Comparison of ENCODE assay signal across 9 mouse cellular contexts in the genomic region with DNA sequence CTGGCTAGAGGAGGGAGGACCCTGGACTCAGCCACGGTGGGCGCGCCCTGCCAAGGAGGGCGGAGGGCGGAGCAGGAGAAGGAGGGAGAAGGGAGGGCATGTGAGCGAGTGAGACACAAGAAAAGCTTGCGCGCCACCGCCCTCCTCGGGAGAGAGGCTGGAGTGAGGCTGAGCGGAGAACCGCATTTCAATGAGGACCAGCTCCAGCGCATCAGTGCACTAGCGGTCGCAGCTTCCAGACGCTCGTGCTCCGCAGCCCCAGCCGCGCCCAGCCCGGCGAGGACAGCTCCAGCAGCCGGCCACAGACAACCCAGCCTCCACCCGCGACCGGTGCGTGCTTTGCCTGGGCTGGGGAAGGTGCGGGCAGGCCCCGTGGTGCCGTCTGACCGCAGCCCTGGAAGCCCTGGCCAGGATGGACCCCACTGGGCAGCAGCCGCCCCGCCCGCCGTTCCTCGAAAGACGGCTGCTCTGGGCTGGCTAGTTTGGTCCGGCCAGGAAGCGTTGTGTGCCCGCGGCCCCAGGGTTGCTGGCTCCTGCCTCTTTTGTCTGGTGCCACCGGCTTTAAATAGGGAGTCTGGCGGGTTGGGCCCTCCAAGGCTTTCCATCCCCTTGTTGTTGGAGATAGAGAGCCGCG. TPM values are rescaled to one million over a fixed set of nuclear protein-coding genes. Genes with fewer than 3 reads are reported as not detected.
DNase-seq lines count a peak whose midpoint lies in the region; ATAC-seq and TF ChIP-seq lines count a peak whose summit lies in the region.
"Had no signal": no experiment of that assay in that cellular context is flagged by ENCODE, and none has a peak within 500 bp of the region (broad histone marks: within the 10 kb centered on the region; RNA-seq: fewer than 3 reads in every experiment).

No protein-coding gene starts in this region.

- H3K4me3 ChIP-seq in forebrain, embryonic 10.5 days = peak overlapping the region; percentile 77
- H3K4me3 ChIP-seq in heart, embryonic 12.5 days = peak overlapping the region; percentile 63
- H3K4me3 ChIP-seq in kidney, postnatal 0 days (replicated peaks; ENCODE audit: low read depth, low read length) = peak overlapping the region; percentile 41
- peak overlapping the region; percentile 8; the same call in 1 of the 2 replicates for H3K4me3 ChIP-seq in liver, adult 2 months (ENCODE audit: insufficient read depth, low read depth, low read length)
- peak overlapping the region; percentile 93 for H3K4me3 ChIP-seq in neural tube, embryonic 13.5 days

- H3K27ac ChIP-seq in forebrain, embryonic 10.5 days = peak overlapping the region; percentile 94
- H3K27ac ChIP-seq in heart, embryonic 12.5 days (ENCODE audit: poor library complexity, severe bottlenecking) = no peak overlapping the region
- H3K27ac ChIP-seq in kidney, postnatal 0 days = no peak overlapping the region
- no peak overlapping the region for H3K27ac ChIP-seq in liver, adult 2 months (replicated peaks; ENCODE audit: insufficient read depth, low read depth, low read length)
- peak overlapping the region; percentile 99 for H3K27ac ChIP-seq in neural tube, embryonic 13.5 days (replicated peaks)
- H3K27ac ChIP-seq: macrophage had no signal

- peaks cover 7% of the 10 kb centered on the region for H3K36me3 ChIP-seq in forebrain, embryonic 10.5 days (replicated peaks)
- no peaks in the 10 kb centered on the region for H3K36me3 ChIP-seq in heart, embryonic 12.5 days
- no peaks in the 10 kb centered on the region; the same call in 1 of the 2 replicates for H3K36me3 ChIP-seq in kidney, postnatal 0 days (ENCODE audit: insufficient read depth, low read length)
- H3K36me3 ChIP-seq in liver, adult 2 months (ENCODE audit: control insufficient read depth, insufficient read depth, low read length) = no peaks in the 10 kb centered on the region
- H3K36me3 ChIP-seq in neural tube, embryonic 13.5 days = peaks cover 7% of the 10 kb centered on the region

- peaks cover 26% of the 10 kb centered on the region for H3K27me3 ChIP-seq in forebrain, embryonic 10.5 days (ENCODE audit: poor library complexity, severe bottlenecking)
- H3K27me3 ChIP-seq in heart, embryonic 12.5 days (replicated peaks) = peaks cover 27% of the 10 kb centered on the region
- H3K27me3 ChIP-seq in kidney, postnatal 0 days (ENCODE audit: insufficient read depth, low read length) = no peaks in the 10 kb centered on the region
- peaks cover 6% of the 10 kb centered on the region; the same call in 1 of the 2 replicates for H3K27me3 ChIP-seq in liver, adult 2 months (ENCODE audit: control insufficient read depth, insufficient read depth, low read length)
- no peaks in the 10 kb centered on the region for H3K27me3 ChIP-seq in neural tube, embryonic 13.5 days

- no peaks in the 10 kb centered on the region for H3K9me3 ChIP-seq in forebrain, embryonic 10.5 days
- H3K9me3 ChIP-seq in heart, embryonic 12.5 days (replicated peaks) = no peaks in the 10 kb centered on the region
- H3K9me3 ChIP-seq in kidney, postnatal 0 days (replicated peaks; ENCODE audit: low read length) = no peaks in the 10 kb centered on the region
- H3K9me3 ChIP-seq in neural tube, embryonic 13.5 days = no peaks in the 10 kb centered on the region

- H3K4me2 ChIP-seq in heart, embryonic 12.5 days = peak overlapping the region; percentile 97
- peak overlapping the region; percentile 57 for H3K4me2 ChIP-seq in kidney, postnatal 0 days (ENCODE audit: low read length)
- peak overlapping the region; percentile 60 for H3K4me2 ChIP-seq in neural tube, embryonic 13.5 days

- DNase-seq in adrenal gland, adult 18-20 months (ENCODE audit: low spot score in 2 of 2) = peak; percentile 20 to 33
- DNase-seq in adrenal gland, adult 8-10 months = no peak
- DNase-seq in forebrain, embryonic 10.5 days (ENCODE audit: extremely low spot score, low spot score) = peak; percentile 82
- DNase-seq in kidney, postnatal 0 days (ENCODE audit: low spot score) = peak; percentile 90
- DNase-seq in liver, adult 2 months (ENCODE audit: extremely low read depth, low read depth, low spot score) = no peak
- peak; percentile 76 for DNase-seq in urinary bladder, postnatal 14 days (ENCODE audit: low spot score)

- under 1% methylated on average over 42 of the region's 45 CpGs for whole genome bisulfite sequencing in forebrain, embryonic 10.5 days
- WGBS in heart, embryonic 12.5 days = under 1% methylated on average over 39 of the region's 45 CpGs
- under 1% methylated on average over 44 of the region's 45 CpGs for WGBS in kidney, postnatal 0 days
- 2% methylated on average over 45 of the region's 45 CpGs for WGBS in liver, adult 2 months
- under 1% methylated on average over 44 of the region's 45 CpGs for WGBS in neural tube, embryonic 13.5 days

- no peak for TF ChIP-seq POLR2A in liver, adult 2 months (IDR thresholded peaks at IDR 0.05; ENCODE audit: extremely low read depth, insufficient read depth, low read length)

- peak overlapping the region; percentile 69 for H3K9ac ChIP-seq in heart, embryonic 12.5 days
- peak overlapping the region; percentile 25 for H3K9ac ChIP-seq in kidney, postnatal 0 days (ENCODE audit: low read depth, low read length)
- H3K9ac ChIP-seq in liver, adult 2 months (ENCODE audit: low read depth, low read length) = no peak overlapping the region; the same call in 1 of the 2 replicates
- H3K9ac ChIP-seq in neural tube, embryonic 13.5 days = peak overlapping the region; percentile 99

- peak; percentile 53 for TF ChIP-seq CTCF in kidney, postnatal 0 days (IDR thresholded peaks at IDR 0.05; ENCODE audit: low read depth)
- TF ChIP-seq CTCF in liver, adult 2 months (IDR thresholded peaks at IDR 0.05; ENCODE audit: low read depth, low read length) = no peak

- peaks cover 27% of the 10 kb centered on the region for H3K4me1 ChIP-seq in forebrain, embryonic 10.5 days
- peaks cover 7% of the 10 kb centered on the region; the same call in 1 of the 2 replicates for H3K4me1 ChIP-seq in heart, embryonic 12.5 days (replicated peaks)
- no peaks in the 10 kb centered on the region for H3K4me1 ChIP-seq in kidney, postnatal 0 days (replicated peaks; ENCODE audit: insufficient read depth, low read length)
- H3K4me1 ChIP-seq in liver, adult 2 months (ENCODE audit: control insufficient read depth, insufficient read depth, low read length) = no peaks in the 10 kb centered on the region
- H3K4me1 ChIP-seq in neural tube, embryonic 13.5 days (replicated peaks) = peaks cover 48% of the 10 kb centered on the region

- ATAC-seq in heart, embryonic 12.5 days (ENCODE audit: insufficient number of reproducible peaks, low FRiP score) = peak; percentile 75
- peak; percentile 86 for ATAC-seq in kidney, postnatal 0 days (replicated peaks; ENCODE audit: low FRiP score, low read depth)
- ATAC-seq in neural tube, embryonic 13.5 days (ENCODE audit: low read depth) = peak; percentile 96

- H3K79me2 ChIP-seq in liver, adult 2 months (ENCODE audit: control insufficient read depth, insufficient read depth, low read length) = no peaks in the 10 kb centered on the region

RNA-seq across cellular contexts. Expression of a gene that starts 0.4 kb away (rescaled TPM):
- total RNA-seq in adrenal gland, adult 18-20 months (2021) = 1 to 10 TPM; 2.6 to 5.2 TPM
- total RNA-seq in adrenal gland, adult 8-10 months (2022) = 1 to 10 TPM; 1.7 to 3.7 (median 2.4) TPM
- polyA plus RNA-seq in forebrain, embryonic 10.5 days (2016; fragmentation: Nextera tagmentation; extraction: Ambion mirVana) = 40.3 and 47.6 TPM in 2 replicates
- polyA plus RNA-seq in heart, embryonic 12.5 days (2016; fragmentation: Nextera tagmentation; extraction: Ambion mirVana) = 8.6 and 9.3 TPM in 2 replicates
- polyA plus RNA-seq in kidney, postnatal 0 days (2015; fragmentation: Nextera tagmentation; extraction: Ambion mirVana) = 18.3 and 27.5 TPM in 2 replicates
- 0.20 and 0.46 TPM in 2 replicates for total RNA-seq in liver, adult 2 months (2014; rRNA removed)
- polyA plus RNA-seq in liver, adult 2 months (2012; rRNA removed) = not detected in 2 replicates
- 190 and 226 TPM in 2 replicates for polyA plus RNA-seq in neural tube, embryonic 13.5 days (2015; fragmentation: Nextera tagmentation; extraction: Ambion mirVana)

Comparison
In these comparisons a context has a peak if more than half of its experiments do, and no peak if none do; other contexts are left out.
1. DNase-seq: peak in adrenal gland, adult 18-20 months (2 of 2), forebrain, embryonic 10.5 days (single experiment), kidney, postnatal 0 days (single experiment) and urinary bladder, postnatal 14 days (single experiment); none in adrenal gland, adult 8-10 months (single experiment) and liver, adult 2 months (single experiment).
2. H3K27ac ChIP-seq: peak in forebrain, embryonic 10.5 days (single experiment) and neural tube, embryonic 13.5 days (single experiment); none in heart, embryonic 12.5 days (single experiment), kidney, postnatal 0 days (single experiment) and liver, adult 2 months (single experiment).
3. H3K4me3 ChIP-seq: peak in every context shown above with its lines; median percentile 93 in neural tube, embryonic 13.5 days; 77 in forebrain, embryonic 10.5 days; 63 in heart, embryonic 12.5 days; 41 in kidney, postnatal 0 days; 8 in liver, adult 2 months.
4. Peak in every context shown above with its lines, with median percentiles within 50 percentile points of each other: ATAC-seq and H3K4me2 ChIP-seq.